Mouse (Mus musculus) cerebellum, adult 2 months (tissue): ENCODE measurements around the gene Bcl7c.

Experiments
- CTCF ChIP-seq: fragments of 200-500 bp; IDR thresholded peaks from 2 replicates; pipeline ENCODE4 v1.5.1; 2011; ENCODE audit warnings: low read depth, mild to moderate bottlenecking, control low read depth, low read length, moderate library complexity, borderline replicate concordance; ENCODE audit not compliant: insufficient read depth
- POLR2A ChIP-seq: fragments of 200-500 bp; IDR thresholded peaks from 2 replicates; pipeline ENCODE4 v1.6.1; 2011; ENCODE audit warnings: low read length, control low read depth, borderline replicate concordance; ENCODE audit not compliant: insufficient read depth

DNA sequence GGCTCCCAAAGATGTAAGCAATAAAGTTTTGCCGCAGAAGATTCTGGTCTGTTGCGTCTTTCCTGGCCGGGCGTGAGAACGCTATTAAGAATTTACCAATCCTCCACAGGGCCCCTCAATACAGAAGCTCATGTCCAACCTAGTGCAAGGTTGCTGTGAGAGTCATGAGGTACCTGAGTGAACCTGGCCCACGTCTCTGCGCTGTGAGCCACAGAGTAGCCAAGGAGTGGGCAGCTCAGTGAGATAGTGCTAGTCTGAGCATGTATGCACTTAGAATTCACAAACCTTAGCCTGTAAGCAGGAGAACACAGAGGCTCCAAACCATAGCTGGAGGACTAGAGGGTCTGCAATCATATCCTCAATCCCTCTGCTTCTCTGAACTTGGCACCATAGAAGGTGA is 82.7 kb downstream of the Bcl7c start:
- TF ChIP-seq CTCF (no peak), POLR2A (no peak)
